Mouse (Mus musculus): ENCODE results near the gene Ints5. TPM values are rescaled to one million over a fixed set of nuclear protein-coding genes. Genes with fewer than 3 reads are reported as not detected.
"Not testable (repeated sequence)": the region's sequence is repeated elsewhere in the genome, so short reads cannot be mapped to it uniquely, and the experiment has no call there.

Ints5 gene
- polyA plus RNA-seq, 1 experiment from 2014 or later: 41.0 TPM

GRCm38 (mm10) chr19:8883616-8884015, 9.2 kb upstream of the Ints5 start, which contains the start of the genes Lbhd1 and Gm49403:
Gene Lbhd1 (plus strand): TSS chr19:8883732.
Gene Gm49403 (plus strand): TSS chr19:8883930.
- no peak for ATAC-seq
- Histone ChIP-seq H3K4me3 (replicated peaks; ENCODE audit: low read length) (no peak within 1 kb of the TSS), H3K9me3 (ENCODE audit: control insufficient read depth, low read length) (no peaks in the 10 kb centered on the region), H3K9ac (replicated peaks; ENCODE audit: low read depth, low read length) (no peak within 1 kb of the TSS), H3K36me3 (ENCODE audit: control insufficient read depth, insufficient read depth) (no peaks in the 10 kb centered on the region), H3K4me2 (ENCODE audit: low read length) (no peak within 1 kb of the TSS), H3K27me3 (replicated peaks; ENCODE audit: control insufficient read depth, insufficient read depth, low read length) (no peaks in the 10 kb centered on the region), H3K4me1 (replicated peaks; ENCODE audit: control insufficient read depth, insufficient read depth, low read length) (peaks cover 15% of the 10 kb centered on the region), H3K27ac (ENCODE audit: low read length) (no peak within 1 kb of the TSS)
- WGBS: 61% methylated on average over 3 of the region's 3 CpGs

- Histone ChIP-seq H3K4me2 (ENCODE audit: low read length) (no peak overlapping the region), H3K4me3 (replicated peaks; ENCODE audit: low read length) (no peak overlapping the region), H3K36me3 (ENCODE audit: control insufficient read depth, insufficient read depth) (no peaks in the 10 kb centered on the region), H3K27me3 (replicated peaks; ENCODE audit: control insufficient read depth, insufficient read depth, low read length) (no peaks in the 10 kb centered on the region), H3K4me1 (replicated peaks; ENCODE audit: control insufficient read depth, insufficient read depth, low read length) (peaks cover 13% of the 10 kb centered on the region), H3K27ac (ENCODE audit: low read length) (no peak overlapping the region), H3K9ac (replicated peaks; ENCODE audit: low read depth, low read length) (no peak overlapping the region), H3K9me3 (ENCODE audit: control insufficient read depth, low read length) (no peaks in the 10 kb centered on the region)
- 65% methylated on average over 1 of the region's 1 CpGs for WGBS
- no peak for ATAC-seq
Measured at GRCm38 (mm10) chr19:8886916-8887584, 5.8 kb upstream of the Ints5 start.

DNA sequence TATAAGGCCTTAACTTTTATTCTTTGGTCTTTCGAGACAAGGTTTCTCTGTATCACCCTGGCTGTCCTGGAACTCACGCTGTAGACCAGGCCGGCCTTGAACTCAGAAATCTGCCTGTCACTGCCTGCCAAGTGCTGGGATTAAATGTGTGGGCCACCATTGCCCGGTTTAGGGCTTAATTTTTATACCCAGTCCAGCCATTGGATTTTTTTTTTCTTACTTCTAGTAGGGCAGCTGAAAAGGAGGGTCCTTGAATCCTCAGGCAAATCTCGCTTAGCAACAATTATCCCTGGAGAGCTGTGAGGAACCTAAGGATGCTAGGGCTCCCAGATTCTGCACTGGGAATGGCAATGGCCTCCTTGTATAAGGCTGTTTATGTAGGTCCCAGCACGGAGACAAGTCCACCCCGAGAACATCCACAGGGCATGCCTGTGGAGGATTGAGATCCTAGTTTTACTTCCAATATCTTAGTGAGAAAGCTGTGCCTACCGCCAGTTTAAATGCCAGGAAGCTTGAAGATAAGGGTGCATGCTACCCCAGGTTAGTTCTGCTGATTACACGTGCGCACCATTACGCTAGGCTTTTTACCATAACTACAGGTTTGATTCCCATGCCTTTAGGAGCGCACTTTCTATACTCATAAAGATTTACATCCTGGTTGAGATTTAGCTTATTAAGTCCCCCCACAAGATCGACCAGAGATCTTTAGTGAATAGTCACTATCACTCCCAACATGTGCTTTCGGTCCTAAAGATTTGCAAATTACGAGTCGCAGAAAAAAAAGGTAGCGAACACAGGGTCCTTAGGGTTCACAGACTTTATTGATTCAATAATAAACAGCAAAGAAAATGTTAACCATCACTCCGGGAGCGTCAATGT, 5.0 kb upstream of the Ints5 start:
- WGBS: 16% methylated on average over 19 of the region's 19 CpGs
- no peak for ATAC-seq
- Histone ChIP-seq H3K9me3 (ENCODE audit: control insufficient read depth, low read length) (no peaks in the 10 kb centered on the region), H3K4me3 (replicated peaks; ENCODE audit: low read length) (peak overlapping the region; percentile 61), H3K9ac (replicated peaks; ENCODE audit: low read depth, low read length) (peak overlapping the region; percentile 61), H3K27me3 (replicated peaks; ENCODE audit: control insufficient read depth, insufficient read depth, low read length) (no peaks in the 10 kb centered on the region), H3K36me3 (ENCODE audit: control insufficient read depth, insufficient read depth) (no peaks in the 10 kb centered on the region), H3K27ac (ENCODE audit: low read length) (no peak overlapping the region; the same call in 1 of the 2 replicates), H3K4me1 (replicated peaks; ENCODE audit: control insufficient read depth, insufficient read depth, low read length) (peaks cover 13% of the 10 kb centered on the region), H3K4me2 (ENCODE audit: low read length) (peak overlapping the region; percentile 90)

DNA sequence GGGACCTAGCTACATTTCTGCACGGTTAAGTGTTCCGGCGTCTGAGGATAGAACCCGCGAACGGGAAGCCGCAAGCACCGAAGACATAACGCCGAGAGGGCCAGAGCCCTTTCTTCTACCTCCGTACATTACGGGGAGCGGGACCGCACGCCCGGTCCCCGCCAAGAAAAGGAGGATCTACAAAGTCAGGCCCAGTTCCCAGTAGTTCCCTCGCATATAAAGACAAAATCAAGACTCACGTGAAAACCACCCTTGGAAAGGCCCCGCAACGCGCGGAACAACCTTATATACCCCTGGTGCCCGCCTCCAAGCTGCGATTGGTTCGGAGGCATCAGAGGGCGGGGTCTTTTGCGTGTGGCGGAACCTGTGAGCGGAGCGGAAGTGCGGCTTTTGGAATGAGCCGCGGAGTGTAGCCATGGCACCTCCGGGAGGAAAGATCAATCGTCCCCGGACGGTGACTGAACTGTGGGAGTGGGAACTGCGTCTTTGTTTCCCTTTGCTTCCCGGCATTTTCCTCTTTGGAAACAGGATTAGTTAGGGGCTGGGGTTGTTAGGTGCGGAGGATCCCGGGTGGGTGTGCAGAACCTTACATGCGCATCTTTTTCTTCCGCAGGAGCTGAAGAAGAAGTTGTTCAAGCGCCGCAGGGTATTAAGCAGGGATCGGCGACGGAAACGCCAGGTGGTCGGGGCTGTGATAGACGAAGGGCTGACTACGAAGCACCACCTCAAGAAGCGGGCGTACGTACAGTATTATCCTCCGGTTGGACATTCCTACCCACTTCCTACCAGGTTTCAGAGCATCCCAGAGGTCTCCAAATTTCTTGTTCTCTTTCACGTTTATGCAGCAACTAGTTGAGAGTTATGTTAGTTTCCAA, 4.1 kb upstream of the Ints5 start, which contains the start of the genes 1810009A15Rik and Gm49416:
1810009A15Rik (plus strand) TSS at position 343 of the 875 bp plus-strand sequence.
Gm49416 (plus strand) TSS at position 416 of the 875 bp plus-strand sequence.
- Histone ChIP-seq H3K9me3 (ENCODE audit: control insufficient read depth, low read length) (no peaks in the 10 kb centered on the region), H3K4me1 (replicated peaks; ENCODE audit: control insufficient read depth, insufficient read depth, low read length) (peaks cover 19% of the 10 kb centered on the region), H3K4me3 (replicated peaks; ENCODE audit: low read length) (peak within 1 kb of the TSS; percentile 61), H3K36me3 (ENCODE audit: control insufficient read depth, insufficient read depth) (no peaks in the 10 kb centered on the region), H3K27me3 (replicated peaks; ENCODE audit: control insufficient read depth, insufficient read depth, low read length) (no peaks in the 10 kb centered on the region), H3K4me2 (ENCODE audit: low read length) (peak within 1 kb of the TSS; percentile 90), H3K27ac (ENCODE audit: low read length) (peak within 1 kb of the TSS; percentile 86), H3K9ac (replicated peaks; ENCODE audit: low read depth, low read length) (peak within 1 kb of the TSS; percentile 64)
- peak; percentile 96 for ATAC-seq
- under 1% methylated on average over 58 of the region's 58 CpGs for WGBS

DNA sequence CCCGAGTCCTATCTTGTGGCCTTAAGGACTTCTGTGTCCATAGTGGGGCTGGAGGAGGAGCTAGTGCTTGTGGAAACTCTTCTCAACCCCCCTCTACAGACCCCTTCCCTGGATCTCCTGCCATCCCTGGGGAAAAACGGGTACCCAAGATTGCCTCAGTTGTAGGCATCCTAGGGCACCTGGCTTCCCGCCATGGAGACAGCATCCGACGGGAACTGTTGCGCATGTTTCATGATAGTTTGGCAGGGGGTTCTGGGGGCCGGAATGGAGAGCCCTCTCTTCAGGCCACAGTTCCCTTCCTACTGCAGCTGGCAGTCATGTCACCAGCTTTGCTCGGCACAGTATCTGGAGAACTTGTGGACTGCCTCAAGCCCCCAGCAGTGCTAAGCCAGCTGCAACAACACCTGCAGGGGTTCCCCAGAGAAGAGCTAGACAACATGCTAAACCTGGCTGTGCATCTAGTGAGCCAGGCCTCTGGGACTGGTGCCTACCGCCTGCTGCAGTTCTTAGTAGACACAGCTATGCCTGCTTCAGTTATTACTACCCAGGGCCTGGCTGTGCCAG, 2.7 kb downstream of the Ints5 start:
- no peaks in the 10 kb centered on the region for H3K36me3 ChIP-seq (ENCODE audit: control insufficient read depth, insufficient read depth)
- no peaks in the 10 kb centered on the region for H3K9me3 ChIP-seq (ENCODE audit: control insufficient read depth, low read length)
- WGBS: 91% methylated on average over 9 of the region's 9 CpGs
- peaks cover 31% of the 10 kb centered on the region for H3K4me1 ChIP-seq (replicated peaks; ENCODE audit: control insufficient read depth, insufficient read depth, low read length)
- no peak overlapping the region for H3K9ac ChIP-seq (replicated peaks; ENCODE audit: low read depth, low read length)
- no peak for ATAC-seq
- no peak overlapping the region for H3K4me3 ChIP-seq (replicated peaks; ENCODE audit: low read length)
- no peak overlapping the region for H3K4me2 ChIP-seq (ENCODE audit: low read length)
- H3K27ac ChIP-seq (ENCODE audit: low read length): no peak overlapping the region
- H3K27me3 ChIP-seq (replicated peaks; ENCODE audit: control insufficient read depth, insufficient read depth, low read length): no peaks in the 10 kb centered on the region

- H3K9me3 ChIP-seq (ENCODE audit: control insufficient read depth, low read length); H3K36me3 ChIP-seq (ENCODE audit: control insufficient read depth, insufficient read depth); H3K27me3 ChIP-seq (replicated peaks; ENCODE audit: control insufficient read depth, insufficient read depth, low read length); H3K9ac ChIP-seq (replicated peaks; ENCODE audit: low read depth, low read length); H3K4me2 ChIP-seq (ENCODE audit: low read length); H3K27ac ChIP-seq (ENCODE audit: low read length); ATAC-seq; H3K4me3 ChIP-seq (replicated peaks; ENCODE audit: low read length): not testable (repeated sequence)
- WGBS: 93% methylated on average over 5 of the region's 5 CpGs
- peaks cover 31% of the 10 kb centered on the region for H3K4me1 ChIP-seq (replicated peaks; ENCODE audit: control insufficient read depth, insufficient read depth, low read length)
Measured at GRCm38 (mm10) chr19:8896231-8896630, 3.4 kb downstream of the Ints5 start.

DNA sequence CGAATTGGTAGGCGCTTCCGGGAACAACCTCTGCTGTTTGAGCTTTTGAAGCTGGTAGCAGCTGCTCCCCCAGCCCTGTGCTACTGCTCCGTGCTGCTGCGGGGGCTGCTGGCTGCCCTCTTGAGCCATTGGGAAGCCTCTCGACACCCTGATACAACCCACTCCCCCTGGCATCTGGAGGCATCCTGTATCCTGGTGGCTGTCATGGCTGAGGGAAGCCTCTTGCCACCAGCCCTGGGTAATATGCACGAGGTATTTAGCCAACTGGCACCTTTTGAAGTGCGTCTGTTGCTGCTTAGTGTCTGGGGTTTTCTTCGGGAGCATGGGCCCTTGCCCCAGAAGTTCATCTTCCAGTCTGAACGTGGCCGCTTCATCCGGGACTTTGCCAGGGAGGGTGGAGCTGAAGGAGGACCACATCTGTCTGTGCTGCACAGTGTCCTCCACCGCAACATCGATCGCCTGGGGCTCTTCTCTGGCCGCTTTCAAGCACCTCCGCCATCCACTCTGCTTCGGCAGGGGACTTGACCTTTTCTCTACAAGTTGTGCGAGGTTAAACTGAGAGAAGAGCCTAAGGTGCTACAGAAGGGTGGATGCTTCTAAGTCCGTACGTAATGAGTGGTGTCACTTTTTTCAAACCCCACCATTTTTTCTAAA, 4.5 kb downstream of the Ints5 start:
- Histone ChIP-seq H3K4me3 (replicated peaks; ENCODE audit: low read length) (peak overlapping the region; percentile 98), H3K27ac (ENCODE audit: low read length) (peak overlapping the region; percentile 85), H3K9ac (replicated peaks; ENCODE audit: low read depth, low read length) (peak overlapping the region; percentile 96), H3K4me1 (replicated peaks; ENCODE audit: control insufficient read depth, insufficient read depth, low read length) (peaks cover 31% of the 10 kb centered on the region), H3K4me2 (ENCODE audit: low read length) (peak overlapping the region; percentile 72)
- not testable (repeated sequence) for H3K9me3 ChIP-seq (ENCODE audit: control insufficient read depth, low read length); H3K27me3 ChIP-seq (replicated peaks; ENCODE audit: control insufficient read depth, insufficient read depth, low read length); H3K36me3 ChIP-seq (ENCODE audit: control insufficient read depth, insufficient read depth)
- ATAC-seq: peak; percentile 32
- 26% methylated on average over 21 of the region's 21 CpGs for WGBS

DNA sequence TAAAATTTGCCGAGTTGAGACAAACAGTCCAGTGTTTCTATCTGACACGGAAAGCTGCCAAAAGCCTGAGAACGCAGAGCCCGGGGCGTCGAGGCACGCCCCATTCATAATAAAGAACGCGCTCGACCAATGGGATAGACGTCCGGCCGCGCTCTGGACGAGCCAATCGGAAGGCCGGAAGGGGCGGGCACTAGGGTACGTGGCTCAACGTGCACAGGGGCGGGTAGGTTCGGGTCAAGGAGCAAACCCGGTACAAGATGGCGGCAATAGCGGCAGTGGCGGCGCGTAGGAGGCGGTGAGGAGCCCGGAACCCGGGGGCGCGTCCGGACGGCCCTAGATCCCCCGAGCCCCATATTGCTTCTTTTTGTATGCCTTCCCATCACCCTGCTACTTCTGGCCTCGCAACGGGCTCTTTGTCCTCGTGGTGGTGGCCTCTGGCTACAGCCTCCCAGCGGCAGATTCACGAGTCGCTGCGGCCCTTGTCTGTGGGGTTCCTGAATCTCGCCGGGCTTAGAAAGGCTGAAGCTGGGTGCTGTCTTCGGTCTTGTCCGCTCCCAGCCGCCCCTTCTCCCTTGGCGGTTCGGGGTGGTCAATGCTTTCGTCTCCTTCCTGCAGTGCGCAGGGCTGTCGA, 5.2 kb downstream of the Ints5 start, which contains the start of gene Ganab:
Ganab (plus strand) TSS at position 207 of the 631 bp plus-strand sequence.
- WGBS: under 1% methylated on average over 53 of the region's 53 CpGs
- Histone ChIP-seq H3K36me3 (ENCODE audit: control insufficient read depth, insufficient read depth) (peaks cover 6% of the 10 kb centered on the region), H3K4me2 (ENCODE audit: low read length) (peak within 1 kb of the TSS; percentile 97), H3K9me3 (ENCODE audit: control insufficient read depth, low read length) (no peaks in the 10 kb centered on the region), H3K27me3 (replicated peaks; ENCODE audit: control insufficient read depth, insufficient read depth, low read length) (no peaks in the 10 kb centered on the region), H3K4me3 (replicated peaks; ENCODE audit: low read length) (peak within 1 kb of the TSS; percentile 98), H3K4me1 (replicated peaks; ENCODE audit: control insufficient read depth, insufficient read depth, low read length) (peaks cover 31% of the 10 kb centered on the region), H3K9ac (replicated peaks; ENCODE audit: low read depth, low read length) (peak within 1 kb of the TSS; percentile 96), H3K27ac (ENCODE audit: low read length) (peak within 1 kb of the TSS; percentile 85)
- peak; percentile 98 for ATAC-seq
